Mouse (Mus musculus) MEL (cell line): ENCODE data around the gene Defb25. TPM values are rescaled to one million over a fixed set of nuclear protein-coding genes. Genes with fewer than 3 reads are reported as not detected.

Source experiments
- DNase-seq: peaks from one replicate; pipeline ENCODE4 v3.0.0; 2011; ENCODE audit warnings: low read depth, low spot score
- H3K27ac ChIP-seq: 2 replicates; pipeline ENCODE4 v1.5.1; 2012; ENCODE audit warnings: low read depth, mild to moderate bottlenecking, control low read depth, low read length, moderate library complexity; ENCODE audit not compliant: control insufficient read depth
- H3K27me3 ChIP-seq, 2 experiments: fragments of 150-350 bp in 1 of 2; sonication (generic) in 1 of 2; 2 replicates each; pipeline ENCODE4 v1.6.1; 2012; ENCODE audit warnings: low read length in 2 of 2, mild to moderate bottlenecking in 2 of 2, improper control_type of control experiment in 1 of 2, moderate library complexity in 1 of 2; ENCODE audit not compliant: insufficient read depth in 2 of 2, control insufficient read depth in 1 of 2
- H3K36me3 ChIP-seq, 2 experiments: 2 replicates each; pipeline ENCODE4 v1.6.1; 2012 to 2014; ENCODE audit warnings: low read length in 2 of 2, improper control_type of control experiment in 1 of 2, inconsistent platforms in 1 of 2, mild to moderate bottlenecking in 1 of 2; ENCODE audit not compliant: insufficient read depth in 2 of 2, control insufficient read depth in 1 of 2
- H3K4me1 ChIP-seq, 2 experiments: fragments of 150-350 bp in 1 of 2; sonication (generic) in 1 of 2; 2 replicates each; pipeline ENCODE4 v1.6.1; 2012; ENCODE audit warnings: low read length in 2 of 2, improper control_type of control experiment in 1 of 2, mild to moderate bottlenecking in 1 of 2; ENCODE audit not compliant: insufficient read depth in 2 of 2, control insufficient read depth in 1 of 2
- H3K4me3 ChIP-seq, 2 experiments: fragments of 150-350 bp in 1 of 2; sonication (generic) in 1 of 2; 2 replicates each; pipeline ENCODE4 v1.5.1; 2012; ENCODE audit warnings: low read depth in 2 of 2, low read length in 2 of 2, mild to moderate bottlenecking in 2 of 2, moderate library complexity in 2 of 2, control low read depth in 1 of 2, improper control_type of control experiment in 1 of 2; ENCODE audit not compliant: control insufficient read depth in 1 of 2, insufficient read depth in 1 of 2
- H3K79me2 ChIP-seq: 2 replicates; pipeline ENCODE4 v1.6.1; 2012; ENCODE audit warnings: mild to moderate bottlenecking, low read length, moderate library complexity; ENCODE audit not compliant: control insufficient read depth, poor library complexity, insufficient read depth
- H3K9ac ChIP-seq: 2 replicates; pipeline ENCODE4 v1.6.1; 2012; ENCODE audit warnings: low read depth, mild to moderate bottlenecking, control low read depth, low read length, moderate library complexity; ENCODE audit not compliant: control insufficient read depth, poor library complexity, severe bottlenecking
- H3K9me3 ChIP-seq: fragments of 150-350 bp; sonication (generic); replicated peaks from 2 replicates; pipeline ENCODE4 v1.6.1; 2012; ENCODE audit warnings: mild to moderate bottlenecking, low read length, improper control_type of control experiment, moderate library complexity; ENCODE audit not compliant: insufficient read depth
- CHD1 ChIP-seq: IDR thresholded peaks from 2 replicates; pipeline ENCODE4 v1.6.1; 2012; ENCODE audit warnings: low read depth, mild to moderate bottlenecking, inconsistent platforms, low read length, improper control_type of control experiment
- CHD2 ChIP-seq: IDR thresholded peaks from 2 replicates; pipeline ENCODE4 v1.6.1; 2011; ENCODE audit warnings: low read length, improper control_type of control experiment
- ELF1 ChIP-seq: IDR thresholded peaks from 2 replicates; pipeline ENCODE4 v1.6.1; 2014; ENCODE audit warnings: low read depth, mild to moderate bottlenecking, inconsistent platforms, low read length, improper control_type of control experiment, moderate library complexity
- EP300 ChIP-seq, 2 experiments: IDR thresholded peaks; 2 replicates each; pipeline ENCODE4 v1.6.1; 2011; ENCODE audit warnings: improper control_type of control experiment in 2 of 2, low read length in 2 of 2, low read depth in 1 of 2, mild to moderate bottlenecking in 1 of 2
- HCFC1 ChIP-seq: IDR thresholded peaks from 2 replicates; pipeline ENCODE4 v1.6.1; 2012; ENCODE audit warnings: low read depth, mild to moderate bottlenecking, inconsistent platforms, low read length, improper control_type of control experiment, moderate library complexity
- MAX ChIP-seq: IDR thresholded peaks from 2 replicates; pipeline ENCODE4 v1.6.1; 2011; ENCODE audit warnings: low read length, improper control_type of control experiment
- MAZ ChIP-seq: IDR thresholded peaks from 2 replicates; pipeline ENCODE4 v1.6.1; 2012; ENCODE audit warnings: low read depth, mild to moderate bottlenecking, inconsistent platforms, low read length, improper control_type of control experiment
- POLR2AphosphoS2 ChIP-seq: IDR thresholded peaks from 2 replicates; pipeline ENCODE4 v1.6.1; 2011; ENCODE audit warnings: low read length, improper control_type of control experiment
- RAD21 ChIP-seq: IDR thresholded peaks from 2 replicates; pipeline ENCODE4 v1.6.1; 2011; ENCODE audit warnings: mild to moderate bottlenecking, low read depth, low read length, improper control_type of control experiment
- SMC3 ChIP-seq: IDR thresholded peaks from 2 replicates; pipeline ENCODE4 v1.6.1; 2011; ENCODE audit warnings: low read depth, low read length, improper control_type of control experiment
- TCF12 ChIP-seq: IDR thresholded peaks from 2 replicates; pipeline ENCODE4 v1.6.1; 2014; ENCODE audit warnings: low read depth, mild to moderate bottlenecking, inconsistent platforms, low read length, improper control_type of control experiment, moderate library complexity
- UBTF ChIP-seq: IDR thresholded peaks from 2 replicates; pipeline ENCODE4 v1.6.1; 2012; ENCODE audit warnings: low read depth, mild to moderate bottlenecking, inconsistent platforms, low read length, improper control_type of control experiment, moderate library complexity, borderline replicate concordance; ENCODE audit not compliant: insufficient read depth
- ZC3H11A ChIP-seq: IDR thresholded peaks from 2 replicates; pipeline ENCODE4 v1.6.1; 2012; ENCODE audit warnings: low read depth, mild to moderate bottlenecking, inconsistent platforms, low read length, improper control_type of control experiment
- ZNF384 ChIP-seq: IDR thresholded peaks from 2 replicates; pipeline ENCODE4 v1.6.1; 2012; ENCODE audit warnings: low read depth, mild to moderate bottlenecking, inconsistent platforms, low read length, improper control_type of control experiment
- polyA plus RNA-seq, 2 experiments: library from polyadenylated mRNA; stranded (reverse) in 1 of 2; unstranded in 1 of 2; fragments of >175 nt in 1 of 2; fragments of >200 nt in 1 of 2; gene quantifications; 2 replicates each; pipeline versions ENCODE4 v1.2.1 to v1.2.4; 2012; ENCODE audit warnings: low replicate concordance in 2 of 2, low read depth in 1 of 2; ENCODE audit not compliant: insufficient read length in 2 of 2, insufficient read depth in 1 of 2, missing spikeins in 1 of 2
- total RNA-seq: library from RNA; depleted of rRNA; stranded (reverse); fragments of 300-350 nt; gene quantifications from 2 replicates; pipeline ENCODE4 v1.2.3, GENCODE M21; 2012; rRNA removed

The Defb25 gene
- total and polyA plus RNA-seq, 3 experiments: not detected

DNA sequence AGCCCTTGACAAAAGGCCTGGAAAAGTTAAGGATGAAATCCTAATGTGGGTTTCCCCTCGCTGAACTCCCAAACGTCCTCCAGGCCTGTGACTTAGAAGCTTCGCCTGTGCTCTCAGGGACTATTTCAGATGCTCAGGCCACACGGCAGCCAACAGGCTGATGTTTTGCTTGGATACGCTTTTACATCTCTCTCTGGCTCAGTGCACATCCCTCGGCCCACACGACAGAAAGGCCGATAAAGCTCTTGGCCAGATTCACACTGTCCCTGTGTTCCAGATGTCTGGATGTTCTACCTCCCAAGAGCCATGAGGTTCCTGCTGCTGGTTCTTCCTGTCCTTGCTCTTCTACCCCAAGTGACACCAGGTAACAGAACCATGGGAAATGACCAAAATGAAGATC, 49.4 kb downstream of the Defb25 start:
- H3K27me3 ChIP-seq: peaks cover 8 to 12% of the 10 kb centered on the region in 2 experiments
- no peak overlapping the region for H3K9ac ChIP-seq
- no peaks in the 10 kb centered on the region for H3K36me3 ChIP-seq
- no peaks in the 10 kb centered on the region for H3K79me2 ChIP-seq
- DNase-seq: no peak
- H3K4me3 ChIP-seq: no peak overlapping the region
- no peaks in the 10 kb centered on the region for H3K9me3 ChIP-seq
- no peak overlapping the region for H3K27ac ChIP-seq
- H3K4me1 ChIP-seq: no peaks in the 10 kb centered on the region
- TF ChIP-seq CHD1: no peak
- TF ChIP-seq EP300 (IDR thresholded peaks at IDR 0.05; ENCODE audit: low read depth in 1 of 2, low read length in 2 of 2): no peak
- no peak for TF ChIP-seq RAD21
- no peak for TF ChIP-seq HCFC1
- no peak for TF ChIP-seq ZNF384
- no peak for TF ChIP-seq UBTF
- TF ChIP-seq POLR2AphosphoS2: no peak
- no peak for TF ChIP-seq SMC3
- no peak for TF ChIP-seq MAZ
- TF ChIP-seq ZC3H11A: no peak
- no peak for TF ChIP-seq CHD2
- TF ChIP-seq ELF1: no peak
- TF ChIP-seq TCF12: no peak
- TF ChIP-seq MAX: no peak

Other genes with a start within 250 kb of the Defb25 start
- not detected in 2 replicates for gene Nrsn2, start 246.4 kb downstream of the Defb25 start, total RNA-seq
- gene Nrsn2, start 246.4 kb downstream of the Defb25 start, polyA plus RNA-seq: not detected
- gene Sox12, start 225.0 kb downstream of the Defb25 start, total RNA-seq: 1.5 and 2.0 TPM in 2 replicates
- 10 to 100 TPM in 1 of 2 experiments, not detected in 1; 24.7 TPM for gene Sox12, start 225.0 kb downstream of the Defb25 start, polyA plus RNA-seq
- 5.1 and 5.7 TPM in 2 replicates for gene Zcchc3, start 208.0 kb downstream of the Defb25 start, total RNA-seq
- gene Zcchc3, start 208.0 kb downstream of the Defb25 start, polyA plus RNA-seq: 10 to 100 TPM in 1 of 2 experiments, not detected in 1; 12.1 TPM
- 0.08 and 0.13 TPM in 2 replicates for gene 6820408C15Rik, start 207.5 kb downstream of the Defb25 start, total RNA-seq
- under 1 TPM in 1 of 2 experiments, not detected in 1; 0.31 TPM for gene 6820408C15Rik, start 207.5 kb downstream of the Defb25 start, polyA plus RNA-seq
- not detected in 2 replicates for gene Defb23, start 158.4 kb downstream of the Defb25 start, total RNA-seq
- gene Defb23, start 158.4 kb downstream of the Defb25 start, polyA plus RNA-seq: not detected
- not detected in 2 replicates for gene Defb20, start 146.0 kb downstream of the Defb25 start, total RNA-seq
- not detected for gene Defb20, start 146.0 kb downstream of the Defb25 start, polyA plus RNA-seq
- gene Defb22, start 132.9 kb downstream of the Defb25 start, total RNA-seq: not detected in 2 replicates
- not detected for gene Defb22, start 132.9 kb downstream of the Defb25 start, polyA plus RNA-seq
- gene Defb26, start 111.4 kb downstream of the Defb25 start, total RNA-seq: not detected in 2 replicates
- gene Defb26, start 111.4 kb downstream of the Defb25 start, polyA plus RNA-seq: not detected
- not detected in 2 replicates for gene Defb28, start 104.8 kb downstream of the Defb25 start, total RNA-seq
- not detected for gene Defb28, start 104.8 kb downstream of the Defb25 start, polyA plus RNA-seq
- gene Defb29, start 83.0 kb downstream of the Defb25 start, total RNA-seq: not detected in 2 replicates
- gene Defb29, start 83.0 kb downstream of the Defb25 start, polyA plus RNA-seq: not detected
- gene Gm17416, start 53.7 kb downstream of the Defb25 start, total RNA-seq: not detected in 2 replicates
- gene Gm17416, start 53.7 kb downstream of the Defb25 start, polyA plus RNA-seq: not detected
- not detected in 2 replicates for gene Defb21, start 50.3 kb downstream of the Defb25 start, total RNA-seq
- gene Defb21, start 50.3 kb downstream of the Defb25 start, polyA plus RNA-seq: not detected
- gene Defb19, start 42.7 kb downstream of the Defb25 start, total RNA-seq: not detected in 2 replicates
- not detected for gene Defb19, start 42.7 kb downstream of the Defb25 start, polyA plus RNA-seq
- not detected in 2 replicates for gene Defb45, start 23.7 kb downstream of the Defb25 start, total RNA-seq
- not detected for gene Defb45, start 23.7 kb downstream of the Defb25 start, polyA plus RNA-seq
- not detected in 2 replicates for gene Defb36, start 18.7 kb downstream of the Defb25 start, total RNA-seq
- not detected for gene Defb36, start 18.7 kb downstream of the Defb25 start, polyA plus RNA-seq
- not detected in 2 replicates for gene Rem1, start 3.9 kb upstream of the Defb25 start, total RNA-seq
- not detected for gene Rem1, start 3.9 kb upstream of the Defb25 start, polyA plus RNA-seq
- 73.8 and 82.7 TPM in 2 replicates for gene H13, start 46.4 kb upstream of the Defb25 start, total RNA-seq
- gene H13, start 46.4 kb upstream of the Defb25 start, polyA plus RNA-seq: 100 to 1,000 TPM; 139 to 421 TPM
- gene Mcts2, start 64.0 kb upstream of the Defb25 start, total RNA-seq: 1.6 and 2.7 TPM in 2 replicates
- 1 to 10 TPM in 1 of 2 experiments, not detected in 1; 3.0 TPM for gene Mcts2, start 64.0 kb upstream of the Defb25 start, polyA plus RNA-seq
- 59.8 and 102 TPM in 2 replicates for gene Id1, start 113.2 kb upstream of the Defb25 start, total RNA-seq
- gene Id1, start 113.2 kb upstream of the Defb25 start, polyA plus RNA-seq: 100 to 1,000 TPM in 1 of 2 experiments, not detected in 1; 486 TPM
- not detected in 2 replicates for gene Cox4i2, start 131.1 kb upstream of the Defb25 start, total RNA-seq
- gene Cox4i2, start 131.1 kb upstream of the Defb25 start, polyA plus RNA-seq: under 1 TPM in 1 of 2 experiments, not detected in 1; 0.17 TPM
- gene Bcl2l1, start 208.7 kb upstream of the Defb25 start, total RNA-seq: 4.8 and 6.5 TPM in 2 replicates
- 10 to 100 TPM in 1 of 2 experiments, not detected in 1; 23.9 TPM for gene Bcl2l1, start 208.7 kb upstream of the Defb25 start, polyA plus RNA-seq
- gene Tpx2, start 224.9 kb upstream of the Defb25 start, total RNA-seq: 59.3 and 68.3 TPM in 2 replicates
- gene Tpx2, start 224.9 kb upstream of the Defb25 start, polyA plus RNA-seq: 100 to 1,000 TPM in 1 of 2 experiments, not detected in 1; 131 TPM